Mouse (Mus musculus): ENCODE measurements at regions not wholly inside any gene's neighbourhood (a gene's known extent, or its start where the extent isn't known, plus 50 kb on each side); places are given as distances from the start of the nearest gene placed in this dataset.
A peak's percentile ranks its signal among the peaks of the same experiment; 100 is the strongest.
"Not testable (repeated sequence)": the region's sequence is repeated elsewhere in the genome, so short reads cannot be mapped to it uniquely, and the experiment has no call there.

- DNase-seq, result not testable (repeated sequence)
These were observed 161.8 kb upstream of the Ngly1 start for GRCm38 (mm10) chr14:16087231-16087630.

DNA sequence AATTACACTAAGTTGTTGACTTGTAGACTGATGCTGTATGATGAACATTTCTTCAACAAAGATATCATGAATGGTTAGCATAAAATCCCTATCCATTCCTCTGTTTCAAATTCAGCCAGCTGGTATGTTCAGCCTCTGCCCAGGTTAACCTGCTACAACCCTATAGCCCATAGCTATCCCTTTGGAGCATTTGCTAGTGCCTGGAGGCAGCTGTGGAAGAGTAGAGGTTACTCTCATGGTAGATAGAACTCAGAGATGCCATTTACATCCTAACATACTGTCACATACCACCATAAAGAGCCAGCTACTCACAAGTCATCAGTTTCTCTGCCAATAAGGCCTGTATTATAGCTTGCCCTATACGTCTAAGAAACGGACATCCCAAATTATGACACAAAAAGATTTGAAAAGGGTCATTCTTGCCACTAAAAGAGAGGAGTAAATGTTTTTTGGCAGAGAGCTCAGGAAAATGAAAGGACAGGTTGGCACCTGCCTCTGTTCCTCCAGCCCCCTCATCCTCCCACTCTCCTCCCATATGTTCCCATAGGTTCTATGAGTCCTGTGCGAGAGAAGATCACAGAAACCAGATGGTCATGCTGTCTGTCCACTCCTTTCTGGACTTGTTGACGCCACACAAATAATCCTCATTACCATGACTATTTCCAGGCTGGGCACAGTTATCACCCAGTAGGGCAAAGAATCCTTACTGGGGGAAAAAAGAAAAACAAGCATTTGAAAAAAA is 156.5 kb upstream of the Ngly1 start:
- peak; percentile 66 to 70 for DNase-seq

DNA sequence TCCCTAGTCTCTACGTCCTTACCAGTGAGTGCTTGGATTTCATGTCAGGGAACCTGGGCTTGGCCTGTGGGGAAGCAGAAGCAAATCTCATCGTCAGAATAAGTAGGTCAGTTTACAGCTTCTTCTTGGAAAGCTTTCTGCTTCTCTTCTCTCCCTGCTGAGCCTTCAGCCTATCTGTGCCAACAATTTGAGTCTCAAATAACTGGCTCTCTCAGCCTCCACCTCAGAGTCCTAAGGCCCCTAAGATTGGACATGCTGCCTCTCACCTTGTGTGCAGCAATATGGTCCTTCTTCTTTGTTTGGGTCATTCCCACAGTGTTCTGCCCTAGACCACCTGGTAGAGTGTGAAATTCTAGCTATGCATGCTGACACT is 156.0 kb upstream of the Ngly1 start:
- DNase-seq, result peak; percentile 79 to 82

- DNase-seq, result no peak
These were observed 139.7 kb upstream of the Ngly1 start for GRCm38 (mm10) chr14:16109414-16109813.

DNA sequence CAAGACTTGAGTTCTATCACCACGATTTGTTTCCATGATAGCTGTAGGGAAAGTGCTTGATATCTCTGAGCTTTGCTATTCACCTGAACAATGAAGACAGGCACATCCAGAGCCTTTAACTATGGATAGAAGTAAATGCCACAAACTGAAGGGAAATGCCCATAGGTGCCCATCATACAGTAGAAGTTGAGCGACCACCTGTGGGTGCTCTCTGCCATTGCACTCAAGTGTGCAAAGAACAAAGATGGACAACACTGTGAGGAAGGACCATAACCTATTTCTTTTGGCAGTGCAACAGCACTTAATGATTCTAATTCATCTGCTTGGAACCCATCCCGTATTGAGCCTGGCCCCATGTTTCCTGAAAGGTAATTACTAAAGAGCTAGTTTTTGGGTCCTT is 116.4 kb upstream of the Ngly1 start:
- DNase-seq, result peak in 1 of 2 experiments; percentile 14

DNA sequence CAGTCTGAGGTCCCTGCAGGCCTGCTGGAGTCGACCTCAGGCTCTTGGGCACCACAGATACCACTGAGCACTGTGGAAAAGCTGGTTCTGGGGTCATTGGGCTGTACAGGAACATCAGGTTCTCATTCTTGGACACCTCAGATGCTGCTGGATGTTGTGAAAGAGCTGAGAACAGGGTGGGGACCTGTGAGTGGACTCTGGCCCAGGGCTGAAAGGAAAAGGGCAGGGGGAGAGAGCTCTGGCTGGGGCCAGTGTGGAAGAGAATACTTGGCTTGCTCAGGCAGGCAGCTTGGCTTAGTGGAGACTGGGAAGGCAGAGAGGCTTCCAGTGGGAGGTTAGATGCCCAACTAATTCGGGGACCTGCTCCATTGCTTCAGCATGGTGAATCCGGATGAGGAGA is 115.7 kb upstream of the Ngly1 start:
- DNase-seq, result no peak

DNA sequence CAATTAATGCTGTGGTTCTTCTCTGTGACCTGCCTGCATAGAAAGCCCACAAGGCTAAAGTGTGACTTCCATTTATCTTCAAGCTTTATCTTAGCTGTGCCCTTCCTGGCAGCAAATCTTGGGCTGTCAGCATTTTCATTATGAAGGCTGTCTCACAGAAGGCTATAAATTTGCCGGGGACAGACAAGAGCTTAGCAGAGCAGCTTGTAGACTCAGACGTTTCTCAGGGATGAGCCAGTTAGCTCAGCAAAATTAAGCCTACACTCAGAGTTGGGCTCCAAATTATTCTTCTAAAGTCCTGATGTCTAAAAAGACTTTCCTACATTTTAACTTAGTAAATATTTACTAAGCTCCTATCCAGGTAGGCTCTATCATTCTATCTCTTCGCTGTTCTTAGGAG is 112.9 kb upstream of the Ngly1 start:
- DNase-seq, result no peak

- DNase-seq, result no peak
These were observed 104.8 kb upstream of the Ngly1 start for GRCm38 (mm10) chr14:16144299-16144698.

DNA sequence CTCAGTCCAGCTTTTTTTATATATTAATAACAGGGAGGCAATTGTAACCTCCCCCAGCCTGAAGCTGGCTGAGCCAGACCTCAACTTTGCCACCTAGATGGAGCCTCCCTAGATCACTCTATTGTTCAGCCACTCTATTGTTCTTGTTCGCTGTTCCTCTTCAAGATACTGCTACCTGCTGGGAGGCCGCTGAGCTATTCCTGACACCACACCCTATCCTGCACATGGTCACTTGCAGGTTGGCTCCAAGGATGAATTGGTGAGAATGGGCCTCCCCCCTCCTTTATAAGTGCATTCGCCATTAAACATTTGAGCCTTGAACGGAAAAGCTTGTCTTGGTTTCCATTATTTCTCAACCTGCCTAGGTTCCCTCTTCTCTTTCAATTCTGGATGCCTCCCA is 102.3 kb upstream of the Ngly1 start:
- no peak for DNase-seq

DNA sequence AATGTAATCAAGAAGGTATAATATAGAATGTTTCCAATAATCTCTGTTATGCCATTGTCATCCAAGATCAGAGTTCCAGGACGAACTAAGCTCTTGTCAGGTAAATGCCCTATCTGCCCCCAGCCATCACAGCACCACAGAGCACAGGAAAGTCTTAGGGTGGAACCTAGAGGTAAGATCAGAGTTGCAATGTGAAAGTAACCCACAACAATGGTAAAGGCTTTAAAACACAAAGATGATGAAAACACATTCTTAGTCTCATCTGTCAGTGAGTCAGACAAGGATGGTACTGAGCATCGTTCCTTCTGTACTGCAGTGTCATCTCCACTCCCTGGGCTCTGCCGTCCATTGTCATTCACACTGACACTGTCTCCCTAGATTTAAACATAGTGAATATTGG is 97.3 kb upstream of the Ngly1 start:
- no peak for DNase-seq

GRCm38 (mm10) chr14:16152702-16153101 is 96.4 kb upstream of the Ngly1 start:
- peak; percentile 47 to 63 for DNase-seq

- no peak for DNase-seq
These were observed 94.0 kb upstream of the Ngly1 start for GRCm38 (mm10) chr14:16155106-16155505.

- no peak for DNase-seq
These were observed 78.9 kb upstream of the Ngly1 start for GRCm38 (mm10) chr14:16170226-16170625.

DNA sequence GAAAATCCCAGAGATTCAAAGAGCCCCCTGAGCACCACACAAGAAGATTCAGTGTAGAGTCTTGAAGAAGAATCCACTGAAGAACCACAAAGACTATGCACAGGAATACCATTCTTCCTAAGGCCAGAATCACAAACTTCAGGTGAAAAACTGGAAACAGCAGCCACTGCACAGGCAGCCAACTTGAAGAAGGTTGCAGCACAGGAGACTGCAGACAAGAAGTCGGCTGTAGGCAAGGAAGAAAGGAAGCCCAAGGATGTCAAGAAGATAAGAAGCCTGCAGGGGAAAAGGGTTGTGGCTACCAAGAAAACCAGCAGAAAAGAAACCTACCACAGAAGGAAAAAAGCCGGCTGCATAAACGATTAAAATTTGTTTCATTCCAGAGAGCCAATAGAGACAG is 76.8 kb upstream of the Ngly1 start:
- no peak for DNase-seq

DNA sequence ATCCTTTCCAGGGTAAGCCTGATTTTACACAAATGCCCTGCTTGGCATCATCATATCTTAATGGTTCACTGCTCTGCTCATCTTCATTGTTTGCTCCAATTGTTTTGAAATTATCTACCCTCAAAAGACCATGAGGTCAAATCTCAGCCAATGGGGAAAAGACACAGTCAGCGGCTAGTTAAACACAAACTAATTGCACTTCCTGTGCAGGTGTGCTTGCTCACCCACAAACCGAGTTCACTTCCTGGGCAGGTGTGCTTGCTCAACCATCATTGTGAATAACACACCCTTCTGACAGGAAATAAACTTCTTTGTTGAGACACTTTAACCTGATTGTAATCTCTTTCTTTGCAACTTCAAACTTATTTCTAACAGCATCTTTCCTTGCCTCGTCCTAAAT is 75.8 kb upstream of the Ngly1 start:
- no peak for DNase-seq

DNA sequence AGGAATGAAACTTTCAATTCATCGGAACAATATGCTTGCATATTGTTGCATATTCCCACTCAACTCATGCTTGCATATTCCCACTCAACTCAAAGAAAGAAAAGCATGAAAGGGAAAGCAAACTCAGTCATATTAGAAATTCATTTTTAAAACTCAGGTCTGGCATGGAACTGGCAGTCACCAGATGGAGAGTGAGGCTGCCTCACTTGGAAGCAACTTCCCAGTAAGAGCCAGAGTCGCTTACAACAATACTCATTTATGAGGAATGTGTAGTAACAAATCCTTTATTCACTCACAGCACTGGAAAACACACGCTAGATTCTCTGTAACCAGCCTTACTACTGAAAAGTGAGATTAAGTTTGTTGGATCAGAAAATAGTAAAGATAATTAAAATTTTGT is 70.9 kb upstream of the Ngly1 start:
- peak in 1 of 2 experiments; percentile 18 for DNase-seq

GRCm38 (mm10) chr14:16181822-16182221 is 67.3 kb upstream of the Ngly1 start:
- DNase-seq, result no peak

GRCm38 (mm10) chr14:16185246-16185645 is 63.8 kb upstream of the Ngly1 start:
- no peak for DNase-seq
